Mouse (Mus musculus): Measurements from ENCODE around the gene Nr6a1.

DNA sequence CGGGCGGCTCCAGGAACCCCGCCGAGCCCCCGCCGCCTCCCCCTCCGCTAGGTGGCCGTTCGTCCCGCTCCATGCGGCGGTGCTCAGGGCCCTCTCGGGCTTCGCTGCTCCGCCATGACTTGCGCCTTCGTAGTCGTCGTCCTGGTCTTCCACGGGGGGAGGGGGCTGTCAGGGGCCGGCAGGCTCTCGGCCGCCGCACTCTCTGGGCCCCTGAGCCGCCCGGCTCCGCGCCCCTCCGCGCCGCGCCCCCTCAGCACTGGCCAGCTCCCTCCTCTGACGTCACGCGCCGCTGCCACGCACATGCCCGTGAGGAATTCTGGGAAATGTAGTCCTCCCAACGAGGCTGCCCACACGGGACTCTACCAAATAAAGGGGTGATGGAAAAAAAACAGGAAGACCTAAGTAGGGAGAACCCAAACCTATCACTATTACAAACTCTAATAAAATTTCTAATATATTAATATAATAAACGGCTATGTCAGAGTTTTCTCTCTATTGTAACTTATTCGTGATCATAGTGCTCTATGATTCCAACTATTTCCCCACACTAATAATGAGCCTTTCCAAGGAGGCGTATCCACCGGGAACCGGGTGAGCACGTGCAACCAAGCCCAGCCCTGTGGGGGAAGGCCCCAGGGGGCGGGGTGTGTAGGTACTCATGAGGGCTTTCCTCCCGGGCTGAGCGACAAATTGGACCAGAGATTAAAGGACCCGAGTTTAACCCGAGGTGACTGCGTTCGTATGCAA is 1.2 kb downstream of the Nr6a1 start:
- TF ChIP-seq CTCF (IDR thresholded peaks at IDR 0.05; ENCODE audit: extremely low read depth, insufficient read depth, low read length) (no peak), POLR2A (IDR thresholded peaks at IDR 0.05; ENCODE audit: extremely low read depth, insufficient read depth, low read length) (no peak)
